Mouse (Mus musculus) heart, adult 2 months (tissue): ENCODE measurements around the gene Paqr9. TPM values are rescaled to one million over a fixed set of nuclear protein-coding genes. Genes with fewer than 3 reads are reported as not detected.
A peak's percentile ranks its signal among the peaks of the same experiment; 100 is the strongest.

Experiments
- DNase-seq, 2 experiments: peaks; one replicate each; pipeline ENCODE4 v3.0.0; 2021
- H3K27ac ChIP-seq: fragments of 200-600 bp; 2 replicates; pipeline ENCODE4 v1.8.1; 2022
- H3K27me3 ChIP-seq: fragments of 200-500 bp; 2 replicates; pipeline ENCODE4 v1.6.1; 2012; ENCODE audit warnings: mild to moderate bottlenecking, low read length, inconsistent platforms, mixed read lengths; ENCODE audit not compliant: control insufficient read depth, insufficient read depth
- H3K36me3 ChIP-seq: fragments of 200-500 bp; 2 replicates; pipeline ENCODE4 v1.6.1; 2012; ENCODE audit warnings: low read length, inconsistent platforms; ENCODE audit not compliant: control insufficient read depth, insufficient read depth
- H3K4me1 ChIP-seq: fragments of 200-500 bp; 2 replicates; pipeline ENCODE4 v1.6.1; 2011; ENCODE audit warnings: low read length; ENCODE audit not compliant: control insufficient read depth, insufficient read depth
- H3K4me3 ChIP-seq: fragments of 200-600 bp; 2 replicates; pipeline ENCODE4 v1.8.1; 2022
- H3K79me2 ChIP-seq: fragments of 200-500 bp; replicated peaks from 2 replicates; pipeline ENCODE4 v1.6.1; 2012; ENCODE audit warnings: mild to moderate bottlenecking, inconsistent platforms, low read length, moderate library complexity, mixed read lengths; ENCODE audit not compliant: control insufficient read depth, insufficient read depth
- H3K9ac ChIP-seq: fragments of 200-500 bp; 2 replicates; pipeline ENCODE4 v1.6.1; 2012; ENCODE audit warnings: low read depth, mild to moderate bottlenecking, control low read depth, inconsistent platforms, low read length, mixed read lengths
- CTCF ChIP-seq: fragments of 200-600 bp; IDR thresholded peaks from 2 replicates; pipeline ENCODE4 v1.8.1; 2022; ENCODE audit warnings: antibody characterized with exemption, mild to moderate bottlenecking, moderate library complexity
- EP300 ChIP-seq: fragments of 200-500 bp; IDR thresholded peaks from 2 replicates; pipeline ENCODE4 v1.6.1; 2011; ENCODE audit warnings: low read depth, low read length, control low read depth; ENCODE audit not compliant: insufficient read depth
- POLR2A ChIP-seq: fragments of 200-500 bp; IDR thresholded peaks from 2 replicates; pipeline ENCODE4 v1.6.1; 2011; ENCODE audit warnings: mild to moderate bottlenecking, low read depth, low read length, control low read depth; ENCODE audit not compliant: insufficient read depth
- WGBS: fragments of 180-500 bp; shearing (Covaris S2); methylation state at CpG from one replicate; pipeline ENCODE4 v1.1.7; 2018; 5-methylcytosine and 5-hydroxymethylcytosine counted together
- intact Hi-C: fragments of 180-260 bp; cut with DNase I; formaldehyde crosslinking; loops from one replicate; pipeline ENCODE4 v1.15.1; 2025
- polyA plus RNA-seq: library from polyadenylated mRNA; depleted of rRNA; stranded (reverse); fragments of >200 nt; gene quantifications from 2 replicates; pipeline ENCODE4 v1.2.3, GENCODE M21; 2012
- total RNA-seq, 2 experiments: library from RNA; stranded (reverse); gene quantifications; 2 replicates each; pipeline ENCODE4 v1.2.3; 2021

Gene Paqr9
- total and polyA plus RNA-seq, 3 experiments: 21.3 to 42.5 (median 38.5) TPM

- no peak for DNase-seq
- Histone ChIP-seq H3K4me1 (no peaks in the 10 kb centered on the region), H3K79me2 (no peaks in the 10 kb centered on the region), H3K27me3 (0 out of 2 replicates have a peak, but pooled peaks cover 1% of the 10 kb centered on the region), H3K4me3 (no peak overlapping the region), H3K27ac (no peak overlapping the region), H3K36me3 (no peaks in the 10 kb centered on the region), H3K9ac (no peak overlapping the region)
- TF ChIP-seq CTCF (no peak), POLR2A (no peak), EP300 (no peak)
- WGBS: 77% methylated on average over 5 of the region's 5 CpGs
- intact Hi-C loops: no loop called here
Measured at GRCm38 (mm10) chr9:95586046-95586445, 26.6 kb downstream of the Paqr9 start.

DNA sequence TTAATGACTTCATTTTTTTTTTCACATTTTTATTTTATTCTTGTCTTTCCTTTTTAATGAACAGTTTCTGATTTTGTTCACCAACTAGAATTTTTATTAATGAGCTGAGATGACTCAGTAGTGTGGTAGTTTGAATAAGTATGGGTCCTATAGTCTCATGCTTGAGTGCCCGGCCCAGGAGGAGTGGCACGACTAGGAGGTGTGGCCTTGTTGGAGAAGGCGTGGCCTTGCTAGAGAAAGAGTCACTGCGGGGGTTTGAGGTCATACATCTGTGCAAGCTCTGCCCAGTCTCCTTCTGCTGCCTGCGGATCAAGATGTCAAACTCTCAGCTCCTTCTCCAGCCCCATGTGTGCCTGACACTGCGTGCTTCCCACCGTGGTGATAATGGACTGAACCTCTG is 28.6 kb downstream of the Paqr9 start:
- no peak overlapping the region for H3K9ac ChIP-seq
- 88% methylated on average over 7 of the region's 7 CpGs for WGBS
- intact Hi-C loops: no loop called here
- H3K79me2 ChIP-seq: no peaks in the 10 kb centered on the region
- no peak overlapping the region for H3K4me3 ChIP-seq
- H3K36me3 ChIP-seq: no peaks in the 10 kb centered on the region
- no peaks in the 10 kb centered on the region for H3K4me1 ChIP-seq
- no peak for TF ChIP-seq EP300
- no peak for TF ChIP-seq CTCF
- TF ChIP-seq POLR2A: no peak
- 0 out of 2 replicates have a peak, but pooled peaks cover 1% of the 10 kb centered on the region for H3K27me3 ChIP-seq
- DNase-seq: no peak
- H3K27ac ChIP-seq: no peak overlapping the region

DNA sequence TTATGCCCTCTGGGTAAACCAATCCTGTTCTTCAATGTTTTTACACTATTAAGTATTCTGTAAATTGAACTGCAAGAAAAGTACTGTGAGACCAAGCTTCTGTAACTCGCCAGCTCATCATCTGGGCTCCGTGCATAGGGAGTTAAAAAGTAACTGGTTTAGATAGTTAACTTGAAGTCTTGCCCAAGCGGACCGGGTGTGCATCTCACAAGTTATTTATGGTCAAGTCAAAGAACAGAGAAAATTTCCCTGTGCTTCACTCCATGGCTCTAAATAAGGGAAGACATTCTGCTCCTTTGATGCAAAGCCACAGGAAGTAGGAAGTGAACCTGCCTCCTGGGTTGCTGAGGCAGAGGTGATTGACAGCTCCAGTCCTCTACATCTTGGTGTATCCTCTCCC is 34.8 kb downstream of the Paqr9 start:
- no peaks in the 10 kb centered on the region for H3K27me3 ChIP-seq
- WGBS: 75% methylated on average over 4 of the region's 4 CpGs
- no peaks in the 10 kb centered on the region for H3K4me1 ChIP-seq
- no peak overlapping the region for H3K9ac ChIP-seq
- no peak overlapping the region for H3K4me3 ChIP-seq
- H3K36me3 ChIP-seq: no peaks in the 10 kb centered on the region
- no peak overlapping the region for H3K27ac ChIP-seq
- no peak for DNase-seq
- intact Hi-C loops: no loop called here
- TF ChIP-seq POLR2A: no peak
- no peak for TF ChIP-seq EP300
- no peak for TF ChIP-seq CTCF
- H3K79me2 ChIP-seq: no peaks in the 10 kb centered on the region

- 54% methylated on average over 13 of the region's 13 CpGs for WGBS
- H3K27ac ChIP-seq: no peak overlapping the region
- 0 out of 2 replicates have a peak overlapping the region, but pooled peaks have one; percentile 6 for H3K4me3 ChIP-seq
- no peaks in the 10 kb centered on the region for H3K79me2 ChIP-seq
- H3K9ac ChIP-seq: no peak overlapping the region
- no peaks in the 10 kb centered on the region for H3K4me1 ChIP-seq
- no peak for DNase-seq
- no peaks in the 10 kb centered on the region for H3K27me3 ChIP-seq
- intact Hi-C loops: loop anchor here (5.0 kb wide), 1 partner anchor 50 kb away; no protein-coding TSS in a partner anchor
- no peak for TF ChIP-seq EP300
- TF ChIP-seq CTCF: no peak
- TF ChIP-seq POLR2A: no peak
- H3K36me3 ChIP-seq: no peaks in the 10 kb centered on the region
Measured at GRCm38 (mm10) chr9:95597466-95598178, 38.2 kb downstream of the Paqr9 start.

- intact Hi-C loops: loop anchor here (5.0 kb wide), 1 partner anchor 51 kb away; no protein-coding TSS in a partner anchor
- 44% methylated on average over 19 of the region's 19 CpGs for WGBS
- no peaks in the 10 kb centered on the region for H3K79me2 ChIP-seq
- H3K4me3 ChIP-seq: peak overlapping the region; percentile 6; the same call in 1 of the 2 replicates
- no peaks in the 10 kb centered on the region for H3K27me3 ChIP-seq
- H3K36me3 ChIP-seq: no peaks in the 10 kb centered on the region
- no peak for DNase-seq
- no peak overlapping the region for H3K27ac ChIP-seq
- H3K4me1 ChIP-seq: no peaks in the 10 kb centered on the region; the same call in 1 of the 2 replicates
- H3K9ac ChIP-seq: peak overlapping the region; percentile 19; the same call in 1 of the 2 replicates
- no peak for TF ChIP-seq EP300
- no peak for TF ChIP-seq POLR2A
Measured at GRCm38 (mm10) chr9:95598179-95598721, 38.8 kb downstream of the Paqr9 start.

- Histone ChIP-seq H3K27ac (no peak overlapping the region), H3K36me3 (no peaks in the 10 kb centered on the region), H3K27me3 (no peaks in the 10 kb centered on the region), H3K4me3 (no peak overlapping the region), H3K9ac (no peak overlapping the region), H3K79me2 (no peaks in the 10 kb centered on the region), H3K4me1 (no peaks in the 10 kb centered on the region; the same call in 1 of the 2 replicates)
- WGBS: 77% methylated on average over 4 of the region's 4 CpGs
- intact Hi-C loops: loop anchor here (5.0 kb wide), 1 partner anchor 52 kb away; no protein-coding TSS in a partner anchor
- peak; percentile 62 for TF ChIP-seq CTCF
- no peak for TF ChIP-seq POLR2A
- TF ChIP-seq EP300: no peak
- no peak for DNase-seq
Measured at GRCm38 (mm10) chr9:95599399-95599798, 39.9 kb downstream of the Paqr9 start.
